9 mouse cellular contexts compared by ENCODE assay signal in the genomic region with DNA sequence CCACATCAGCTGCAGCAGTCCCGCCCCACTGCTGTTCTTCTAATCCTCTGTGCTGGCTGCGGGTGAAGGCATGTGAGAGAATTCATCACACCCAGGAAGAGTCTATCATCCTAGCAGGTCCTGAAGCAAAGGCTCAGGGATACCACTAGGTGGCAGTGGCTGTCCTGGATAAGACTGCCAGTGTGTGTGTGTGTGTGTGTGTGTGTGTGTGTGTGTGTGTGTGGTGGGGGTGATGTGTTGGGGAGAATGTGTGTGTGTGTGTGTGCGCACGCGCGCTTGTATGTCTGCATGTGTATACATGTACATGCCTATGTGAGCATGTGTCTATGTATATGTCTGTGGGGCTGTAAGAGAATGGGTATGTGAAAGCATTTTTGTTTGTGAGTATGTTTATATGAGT. TPM values are rescaled to one million over a fixed set of nuclear protein-coding genes. Genes with fewer than 3 reads are reported as not detected.
A peak's percentile ranks its signal among the peaks of the same experiment; 100 is the strongest.
DNase-seq lines count a peak whose midpoint lies in the region; ATAC-seq and TF ChIP-seq lines count a peak whose summit lies in the region.
"Had no signal": no experiment of that assay in that cellular context is flagged by ENCODE, and none has a peak within 500 bp of the region (broad histone marks: within the 10 kb centered on the region; RNA-seq: fewer than 3 reads in every experiment).

No protein-coding gene starts in this region.

- no peaks in the 10 kb centered on the region for H3K36me3 ChIP-seq in hindbrain, embryonic 16.5 days (ENCODE audit: control insufficient read depth, insufficient read depth, low read length)
- H3K36me3 ChIP-seq in hindbrain, embryonic 12.5 days, result no peaks in the 10 kb centered on the region
- H3K36me3 ChIP-seq in E14TG2a.4 (ENCODE audit: insufficient read depth, low read length), result no peaks in the 10 kb centered on the region
- H3K36me3 ChIP-seq: embryonic facial prominence, embryonic 12.5 days had no signal

- 69% methylated on average over 6 of the region's 6 CpGs for WGBS in hindbrain, embryonic 16.5 days
- 74% methylated on average over 6 of the region's 6 CpGs for WGBS in hindbrain, embryonic 12.5 days

- ATAC-seq in hindbrain, embryonic 16.5 days, result peak; percentile 31; the same call in 1 of the 2 replicates
- no peak for ATAC-seq in hindbrain, embryonic 12.5 days (ENCODE audit: low FRiP score)
- no peak for ATAC-seq in activated CD4-positive, CD25-positive, alpha-beta regulatory T cell, adult 4 months

- no peaks in the 10 kb centered on the region for H3K9me3 ChIP-seq in hindbrain, embryonic 16.5 days (ENCODE audit: control insufficient read depth, low read length)
- H3K9me3 ChIP-seq in hindbrain, embryonic 12.5 days (replicated peaks), result no peaks in the 10 kb centered on the region
- no peaks in the 10 kb centered on the region for H3K9me3 ChIP-seq in E14TG2a.4 (ENCODE audit: low read length)
- H3K9me3 ChIP-seq: embryonic facial prominence, embryonic 12.5 days had no signal

- H3K4me3 ChIP-seq in hindbrain, embryonic 16.5 days (ENCODE audit: low read length), result no peak overlapping the region
- no peak overlapping the region for H3K4me3 ChIP-seq in hindbrain, embryonic 12.5 days
- H3K4me3 ChIP-seq in E14TG2a.4 (replicated peaks; ENCODE audit: low read length), result no peak overlapping the region
- no peak overlapping the region for H3K4me3 ChIP-seq in embryonic fibroblast, embryonic 13.5 days (ENCODE audit: insufficient read depth, low read length)
- H3K4me3 ChIP-seq: embryonic facial prominence, embryonic 12.5 days had no signal

- no peak for TF ChIP-seq POLR2A in embryonic fibroblast, embryonic 13.5 days (IDR thresholded peaks at IDR 0.05; ENCODE audit: low read depth, low read length)

- peak; percentile 29 for DNase-seq in 3134 (ENCODE audit: extremely low read depth, insufficient read length, low spot score)
- DNase-seq in mesoderm, embryonic 11.5 days (ENCODE audit: low read depth, low spot score), result peak; percentile 38
- DNase-seq in thymus, adult 18-20 months, result no peak

- H3K9ac ChIP-seq in hindbrain, embryonic 16.5 days (ENCODE audit: low read depth, low read length), result no peak overlapping the region
- H3K9ac ChIP-seq in hindbrain, embryonic 12.5 days, result no peak overlapping the region
- H3K9ac ChIP-seq: embryonic facial prominence, embryonic 12.5 days had no signal

- no peaks in the 10 kb centered on the region for H3K27me3 ChIP-seq in hindbrain, embryonic 16.5 days (replicated peaks; ENCODE audit: control insufficient read depth, insufficient read depth, low read length)
- H3K27me3 ChIP-seq in hindbrain, embryonic 12.5 days, result no peaks in the 10 kb centered on the region
- peaks cover 14% of the 10 kb centered on the region for H3K27me3 ChIP-seq in E14TG2a.4 (ENCODE audit: insufficient read depth, low read length)
- H3K27me3 ChIP-seq: embryonic facial prominence, embryonic 12.5 days had no signal

- H3K4me1 ChIP-seq in hindbrain, embryonic 16.5 days (ENCODE audit: control insufficient read depth, insufficient read depth, low read depth, low read length), result peaks cover 7% of the 10 kb centered on the region; the same call in 1 of the 2 replicates
- peaks cover 8% of the 10 kb centered on the region; the same call in 1 of the 2 replicates for H3K4me1 ChIP-seq in hindbrain, embryonic 12.5 days
- H3K4me1 ChIP-seq in E14TG2a.4 (replicated peaks; ENCODE audit: low read depth, low read length), result peaks cover 6% of the 10 kb centered on the region; the same call in 1 of the 2 replicates
- no peaks in the 10 kb centered on the region for H3K4me1 ChIP-seq in embryonic fibroblast, embryonic 13.5 days (ENCODE audit: control insufficient read depth, insufficient read depth, low read length)

- H3K4me2 ChIP-seq in hindbrain, embryonic 16.5 days (ENCODE audit: low read length), result no peak overlapping the region
- no peak overlapping the region for H3K4me2 ChIP-seq in hindbrain, embryonic 12.5 days (replicated peaks)
- H3K4me2 ChIP-seq: embryonic facial prominence, embryonic 12.5 days had no signal

- peak; percentile 52 for TF ChIP-seq CTCF in E14TG2a.4 (conservative IDR thresholded peaks at IDR 0.05; ENCODE audit: low read length)
- TF ChIP-seq CTCF in embryonic fibroblast, embryonic 13.5 days (IDR thresholded peaks at IDR 0.05; ENCODE audit: borderline replicate concordance, insufficient read depth, low read length), result peak; percentile 71

- H3K27ac ChIP-seq in hindbrain, embryonic 16.5 days (ENCODE audit: low read depth, low read length), result no peak overlapping the region
- no peak overlapping the region for H3K27ac ChIP-seq in hindbrain, embryonic 12.5 days
- no peak overlapping the region for H3K27ac ChIP-seq in embryonic fibroblast, embryonic 13.5 days (ENCODE audit: insufficient read depth, low read length)
- H3K27ac ChIP-seq: embryonic facial prominence, embryonic 12.5 days had no signal

RNA-seq across cellular contexts. Expression of a gene that starts 17.9 kb away (rescaled TPM):
- 2.5 and 3.2 TPM in 2 replicates for polyA plus RNA-seq in hindbrain, embryonic 16.5 days (2015; fragmentation: Nextera tagmentation; extraction: Ambion mirVana)
- 7.5 and 22.2 TPM in 2 replicates for polyA plus RNA-seq in hindbrain, embryonic 12.5 days (2016; fragmentation: Nextera tagmentation; extraction: Ambion mirVana)
- 3.5 and 4.2 TPM in 2 replicates for polyA plus RNA-seq in embryonic fibroblast, embryonic 13.5 days (2011; ENCODE audit: insufficient read length, low read depth, missing spikeins)
- polyA plus RNA-seq in activated CD4-positive, CD25-positive, alpha-beta regulatory T cell, adult 4 months (2017; shearing (Covaris generic)), result under 1 TPM in 1 of 2 experiments, not detected in 1; 0.60 TPM

RNA-seq across cellular contexts. Expression of a gene that starts 21.3 kb away (rescaled TPM):
- 3.0 and 4.5 TPM in 2 replicates for polyA plus RNA-seq in hindbrain, embryonic 16.5 days (2015; fragmentation: Nextera tagmentation; extraction: Ambion mirVana)
- 7.2 and 7.6 TPM in 2 replicates for polyA plus RNA-seq in hindbrain, embryonic 12.5 days (2016; fragmentation: Nextera tagmentation; extraction: Ambion mirVana)
- polyA plus RNA-seq in embryonic fibroblast, embryonic 13.5 days (2011; ENCODE audit: insufficient read length, low read depth, missing spikeins), result 31.0 and 39.9 TPM in 2 replicates
- polyA plus RNA-seq in activated CD4-positive, CD25-positive, alpha-beta regulatory T cell, adult 4 months (2017; shearing (Covaris generic)), result 1 to 10 TPM; 1.2 to 2.6 TPM

RNA-seq across cellular contexts. Expression of a gene that starts 43.7 kb away (rescaled TPM):
- polyA plus RNA-seq in hindbrain, embryonic 16.5 days (2015; fragmentation: Nextera tagmentation; extraction: Ambion mirVana), result not detected in 2 replicates
- polyA plus RNA-seq in hindbrain, embryonic 12.5 days (2016; fragmentation: Nextera tagmentation; extraction: Ambion mirVana), result not detected in 2 replicates
- polyA plus RNA-seq in embryonic fibroblast, embryonic 13.5 days (2011; ENCODE audit: insufficient read length, low read depth, missing spikeins), result not detected in 2 replicates
- not detected for polyA plus RNA-seq in activated CD4-positive, CD25-positive, alpha-beta regulatory T cell, adult 4 months (2017; shearing (Covaris generic))
- polyA plus RNA-seq: embryonic facial prominence, embryonic 12.5 days had no signal

Comparison
In these comparisons a context has a peak if more than half of its experiments do, and no peak if none do; other contexts are left out.
1. DNase-seq: peak in 3134 (single experiment) and mesoderm, embryonic 11.5 days (single experiment); none in thymus, adult 18-20 months (0 of 2).